Mouse (Mus musculus): ENCODE results near the gene Tbl1x.
"Not testable (repeated sequence)": the region's sequence is repeated elsewhere in the genome, so short reads cannot be mapped to it uniquely, and the experiment has no call there.

The Tbl1x gene

GRCm38 (mm10) chrX:77510371-77511300, at the start of gene Tbl1x:
Gene Tbl1x, plus strand, starts transcription at chrX:77511013.
- DNase-seq (ENCODE audit: extremely low spot score) = peak; percentile 87

GRCm38 (mm10) chrX:77469216-77469615, 41.6 kb upstream of the Tbl1x start:
- DNase-seq (ENCODE audit: extremely low spot score) = no peak

GRCm38 (mm10) chrX:77472858-77473257, 38.0 kb upstream of the Tbl1x start:
- DNase-seq (ENCODE audit: extremely low spot score) = no peak

GRCm38 (mm10) chrX:77473511-77473910, 37.3 kb upstream of the Tbl1x start:
- no peak for DNase-seq (ENCODE audit: extremely low spot score)

- no peak for DNase-seq (ENCODE audit: extremely low spot score)
Measured at GRCm38 (mm10) chrX:77474551-77474950, 36.3 kb upstream of the Tbl1x start.

- DNase-seq (ENCODE audit: extremely low spot score) = no peak
Measured at GRCm38 (mm10) chrX:77477526-77477925, 33.3 kb upstream of the Tbl1x start.

GRCm38 (mm10) chrX:77487922-77488799, 22.7 kb upstream of the Tbl1x start:
- DNase-seq (ENCODE audit: extremely low spot score) = no peak

- DNase-seq (ENCODE audit: extremely low spot score) = no peak
Measured at GRCm38 (mm10) chrX:77490127-77490526, 20.7 kb upstream of the Tbl1x start.

GRCm38 (mm10) chrX:77509149-77509548, 1.7 kb upstream of the Tbl1x start:
- DNase-seq (ENCODE audit: extremely low spot score) = peak; percentile 82

- no peak for DNase-seq (ENCODE audit: extremely low spot score)
Measured at GRCm38 (mm10) chrX:77509776-77510175, 1.0 kb upstream of the Tbl1x start.

GRCm38 (mm10) chrX:77511301-77511993, 634 bp downstream of the Tbl1x start:
- peak; percentile 52 for DNase-seq (ENCODE audit: extremely low spot score)

GRCm38 (mm10) chrX:77511994-77512485, 1.2 kb downstream of the Tbl1x start:
- DNase-seq (ENCODE audit: extremely low spot score) = no peak

GRCm38 (mm10) chrX:77517274-77518085, 6.7 kb downstream of the Tbl1x start:
- no peak for DNase-seq (ENCODE audit: extremely low spot score)

GRCm38 (mm10) chrX:77518929-77519328, 8.1 kb downstream of the Tbl1x start:
- DNase-seq (ENCODE audit: extremely low spot score) = no peak

- no peak for DNase-seq (ENCODE audit: extremely low spot score)
Measured at GRCm38 (mm10) chrX:77522842-77523375, 12.1 kb downstream of the Tbl1x start.

- no peak for DNase-seq (ENCODE audit: extremely low spot score)
Measured at GRCm38 (mm10) chrX:77525179-77525578, 14.4 kb downstream of the Tbl1x start.

- DNase-seq (ENCODE audit: extremely low spot score) = no peak
Measured at GRCm38 (mm10) chrX:77528401-77528800, 17.6 kb downstream of the Tbl1x start.

GRCm38 (mm10) chrX:77530997-77531396, 20.2 kb downstream of the Tbl1x start:
- no peak for DNase-seq (ENCODE audit: extremely low spot score)

GRCm38 (mm10) chrX:77533922-77534321, 23.1 kb downstream of the Tbl1x start:
- DNase-seq (ENCODE audit: extremely low spot score) = no peak

- not testable (repeated sequence) for DNase-seq (ENCODE audit: extremely low spot score)
Measured at GRCm38 (mm10) chrX:77539770-77540169, 29.0 kb downstream of the Tbl1x start.

GRCm38 (mm10) chrX:77544003-77544402, 33.2 kb downstream of the Tbl1x start:
- no peak for DNase-seq (ENCODE audit: extremely low spot score)
